ENCODE assay signal across 9 mouse cellular contexts in genomic region chr13:41146271-41146670, GRCm38 (mm10). TPM values are rescaled to one million over a fixed set of nuclear protein-coding genes. Genes with fewer than 3 reads are reported as not detected.
DNase-seq lines count a peak whose midpoint lies in the region; ATAC-seq lines count a peak whose summit lies in the region.
"Had no signal": no experiment of that assay in that cellular context is flagged by ENCODE, and none has a peak within 500 bp of the region (broad histone marks: within the 10 kb centered on the region; RNA-seq: fewer than 3 reads in every experiment).

No protein-coding gene starts in this region.

- intact Hi-C loops in left cerebral cortex, postnatal 36 days (cut with DNase I) = loop anchor here (5.0 to 10.0 kb wide), 3 partner anchors 76 to 429 kb away; partner anchors contain the start of gene Elovl2

- H3K27ac ChIP-seq in liver, embryonic 12.5 days = no peak overlapping the region
- H3K27ac ChIP-seq: heart, embryonic 13.5 days had no signal

- H3K27me3 ChIP-seq in liver, embryonic 12.5 days (replicated peaks) = no peaks in the 10 kb centered on the region
- H3K27me3 ChIP-seq: heart, embryonic 13.5 days had no signal

- H3K9ac ChIP-seq in liver, embryonic 12.5 days = no peak overlapping the region
- H3K9ac ChIP-seq: heart, embryonic 13.5 days had no signal

- ATAC-seq in liver, embryonic 12.5 days = no peak

- no peak overlapping the region for H3K4me3 ChIP-seq in liver, embryonic 12.5 days
- H3K4me3 ChIP-seq: heart, embryonic 13.5 days had no signal

- 59% methylated on average over 10 of the region's 10 CpGs for WGBS in liver, embryonic 12.5 days (ENCODE audit: insufficient replicate concordance)

- no peaks in the 10 kb centered on the region for H3K9me3 ChIP-seq in liver, embryonic 12.5 days (replicated peaks)
- H3K9me3 ChIP-seq: heart, embryonic 13.5 days had no signal

- DNase-seq in liver = peak; percentile 58
- DNase-seq in adrenal gland, adult 2 months = peak; percentile 41
- DNase-seq in embryo, embryonic 10 days (ENCODE audit: low spot score) = peak; percentile 78
- DNase-seq in heart, postnatal 4 days = peak; percentile 71
- DNase-seq in left cerebral cortex, postnatal 36 days (ENCODE audit: low spot score in 2 of 2) = peak; percentile 56 to 68
- DNase-seq in ovary, postnatal 14 days (ENCODE audit: low spot score) = peak; percentile 33
- peak; percentile 48 for DNase-seq in thymus, postnatal 25 days

- no peak overlapping the region for H3K4me2 ChIP-seq in liver, embryonic 12.5 days
- H3K4me2 ChIP-seq: heart, embryonic 13.5 days had no signal

- no peaks in the 10 kb centered on the region for H3K36me3 ChIP-seq in liver, embryonic 12.5 days
- H3K36me3 ChIP-seq: heart, embryonic 13.5 days had no signal

- H3K4me1 ChIP-seq in liver, embryonic 12.5 days = no peaks in the 10 kb centered on the region
- H3K4me1 ChIP-seq: heart, embryonic 13.5 days had no signal

RNA-seq across cellular contexts. Expression of gene Sycp2l, which starts 32.2 kb away (rescaled TPM):
- polyA plus RNA-seq in liver, embryonic 12.5 days (2016; fragmentation: Nextera tagmentation; extraction: Ambion mirVana) = not detected in 2 replicates
- not detected for total RNA-seq in adrenal gland, adult 2 months (2021)
- polyA plus RNA-seq in adrenal gland, adult 2 months (2012; rRNA removed) = not detected in 2 replicates
- not detected for total RNA-seq in heart, postnatal 4 days (2021)
- total RNA-seq in left cerebral cortex, postnatal 36 days (2021) = under 1 TPM in 1 of 2 experiments, not detected in 1; 0.25 TPM

RNA-seq across cellular contexts. Expression of gene Gcm2, which starts 35.4 kb away (rescaled TPM):
- not detected in 2 replicates for polyA plus RNA-seq in liver, embryonic 12.5 days (2016; fragmentation: Nextera tagmentation; extraction: Ambion mirVana)
- not detected for total RNA-seq in adrenal gland, adult 2 months (2021)
- polyA plus RNA-seq in adrenal gland, adult 2 months (2012; rRNA removed) = not detected in 2 replicates
- total RNA-seq in heart, postnatal 4 days (2021) = not detected
- total RNA-seq in left cerebral cortex, postnatal 36 days (2021) = not detected
- polyA plus RNA-seq: heart, embryonic 13.5 days had no signal
